Mouse (Mus musculus) macrophage (primary cell): Measurements from ENCODE around the gene Lrfn3. TPM values are rescaled to one million over a fixed set of nuclear protein-coding genes. Genes with fewer than 3 reads are reported as not detected.

Experiments used
- H3K27ac ChIP-seq: fragments of 350-480 bp; formaldehyde crosslinking; 2 replicates; pipeline ENCODE4 v1.9.0; 2021
- H3K36me3 ChIP-seq: fragments of 350-480 bp; formaldehyde crosslinking; 2 replicates; pipeline ENCODE4 v1.9.0; 2021; ENCODE audit errors: inconsistent target
- H3K4me3 ChIP-seq: fragments of 350-480 bp; formaldehyde crosslinking; 2 replicates; pipeline ENCODE4 v1.9.0; 2021; ENCODE audit errors: inconsistent target
- H3K79me2 ChIP-seq: fragments of 350-480 bp; formaldehyde crosslinking; 2 replicates; pipeline ENCODE4 v1.9.0; 2021; ENCODE audit errors: inconsistent target
- WGBS: methylation state at CpG from one replicate; pipeline ENCODE4 v1.1.7; 2026; ENCODE audit warnings: inconsistent platforms; ENCODE audit not compliant: missing documents; 5-methylcytosine and 5-hydroxymethylcytosine counted together
- polyA plus RNA-seq: library from polyadenylated mRNA; stranded (reverse); fragments of 250-400 nt; gene quantifications from 3 replicates; pipeline ENCODE4 v1.2.4, GENCODE M21; 2018; ENCODE audit warnings: inconsistent platforms

Lrfn3 gene
- polyA plus RNA-seq, 1 experiment from 2014 or later = not detected

- WGBS = 11% methylated on average over 13 of the region's 13 CpGs
- Histone ChIP-seq H3K79me2 (no peaks in the 10 kb centered on the region), H3K27ac (no peak overlapping the region), H3K4me3 (no peak overlapping the region), H3K36me3 (no peaks in the 10 kb centered on the region)
Measured at GRCm38 (mm10) chr7:30331887-30332286, 30.7 kb downstream of the Lrfn3 start.

- H3K36me3 ChIP-seq = no peaks in the 10 kb centered on the region
- no peak overlapping the region for H3K4me3 ChIP-seq
- 80% methylated on average over 10 of the region's 10 CpGs for WGBS
- H3K79me2 ChIP-seq = no peaks in the 10 kb centered on the region
- H3K27ac ChIP-seq = no peak overlapping the region
Measured at GRCm38 (mm10) chr7:30328379-30328778, 34.2 kb downstream of the Lrfn3 start.

- no peak overlapping the region for H3K4me3 ChIP-seq
- no peaks in the 10 kb centered on the region for H3K36me3 ChIP-seq
- no peaks in the 10 kb centered on the region for H3K79me2 ChIP-seq
- 81% methylated on average over 15 of the region's 15 CpGs for WGBS
- no peak overlapping the region for H3K27ac ChIP-seq
Measured at GRCm38 (mm10) chr7:30327140-30327539, 35.4 kb downstream of the Lrfn3 start.

GRCm38 (mm10) chr7:30326427-30326826 is 36.1 kb downstream of the Lrfn3 start:
- H3K4me3 ChIP-seq = no peak overlapping the region
- no peaks in the 10 kb centered on the region for H3K79me2 ChIP-seq
- no peaks in the 10 kb centered on the region for H3K36me3 ChIP-seq
- H3K27ac ChIP-seq = no peak overlapping the region

- Histone ChIP-seq H3K27ac (no peak overlapping the region), H3K4me3 (no peak overlapping the region), H3K36me3 (no peaks in the 10 kb centered on the region), H3K79me2 (no peaks in the 10 kb centered on the region)
- WGBS = 55% methylated on average over 2 of the region's 2 CpGs
Measured at GRCm38 (mm10) chr7:30325364-30325763, 37.2 kb downstream of the Lrfn3 start.

- 89% methylated on average over 4 of the region's 5 CpGs for WGBS
- Histone ChIP-seq H3K4me3 (no peak overlapping the region), H3K79me2 (no peaks in the 10 kb centered on the region)
Measured at GRCm38 (mm10) chr7:30324300-30324944, 38.1 kb downstream of the Lrfn3 start.

GRCm38 (mm10) chr7:30323795-30324194 is 38.8 kb downstream of the Lrfn3 start, which contains the start of gene Sdhaf1:
Gene Sdhaf1, minus strand, starts transcription at chr7:30323895.
- Histone ChIP-seq H3K36me3 (no peaks in the 10 kb centered on the region), H3K79me2 (no peaks in the 10 kb centered on the region), H3K27ac (peak within 1 kb of the TSS; percentile 64), H3K4me3 (peak within 1 kb of the TSS; percentile 42)
- WGBS = 88% methylated on average over 3 of the region's 3 CpGs

More at GRCm38 (mm10) chr7:30324300-30324944, 38.1 kb downstream of the Lrfn3 start:
- H3K27ac ChIP-seq = no peak overlapping the region
- no peaks in the 10 kb centered on the region for H3K36me3 ChIP-seq

- Histone ChIP-seq H3K79me2 (no peaks in the 10 kb centered on the region), H3K36me3 (no peaks in the 10 kb centered on the region), H3K27ac (peak overlapping the region; percentile 64), H3K4me3 (peak overlapping the region; percentile 42)
- WGBS = 14% methylated on average over 6 of the region's 6 CpGs
Measured at GRCm38 (mm10) chr7:30322865-30323264, 39.7 kb downstream of the Lrfn3 start.

GRCm38 (mm10) chr7:30322285-30322667 is 40.3 kb downstream of the Lrfn3 start:
- Histone ChIP-seq H3K27ac (peak overlapping the region; percentile 64), H3K4me3 (peak overlapping the region; percentile 42), H3K79me2 (no peaks in the 10 kb centered on the region), H3K36me3 (no peaks in the 10 kb centered on the region)
- 1% methylated on average over 20 of the region's 20 CpGs for WGBS

- Histone ChIP-seq H3K79me2 (no peaks in the 10 kb centered on the region), H3K4me3 (peak within 1 kb of the TSS; percentile 43), H3K36me3 (no peaks in the 10 kb centered on the region), H3K27ac (peak within 1 kb of the TSS; percentile 64)
- WGBS = under 1% methylated on average over 62 of the region's 63 CpGs
Measured at GRCm38 (mm10) chr7:30321539-30322284, 40.9 kb downstream of the Lrfn3 start, which contains the start of gene E130208F15Rik. Gene E130208F15Rik, plus strand, starts transcription at chr7:30321740.

- no peaks in the 10 kb centered on the region for H3K79me2 ChIP-seq
- no peaks in the 10 kb centered on the region for H3K36me3 ChIP-seq
- H3K4me3 ChIP-seq = peak overlapping the region; percentile 43; the same call in 1 of the 2 replicates
- H3K27ac ChIP-seq = no peak overlapping the region
- WGBS = 88% methylated on average over 2 of the region's 2 CpGs
Measured at GRCm38 (mm10) chr7:30320946-30321345, 41.6 kb downstream of the Lrfn3 start.

- H3K4me3 ChIP-seq = no peak overlapping the region
- 88% methylated on average over 3 of the region's 3 CpGs for WGBS
- H3K79me2 ChIP-seq = no peaks in the 10 kb centered on the region
- H3K27ac ChIP-seq = no peak overlapping the region
- no peaks in the 10 kb centered on the region for H3K36me3 ChIP-seq
Measured at GRCm38 (mm10) chr7:30318142-30318541, 44.4 kb downstream of the Lrfn3 start.

- Histone ChIP-seq H3K79me2 (no peaks in the 10 kb centered on the region), H3K4me3 (no peak overlapping the region), H3K27ac (no peak overlapping the region), H3K36me3 (0 out of 2 replicates have a peak, but pooled peaks cover 8% of the 10 kb centered on the region)
- 88% methylated on average over 13 of the region's 13 CpGs for WGBS
Measured at GRCm38 (mm10) chr7:30315559-30316529, 46.7 kb downstream of the Lrfn3 start.

GRCm38 (mm10) chr7:30314721-30315155 is 47.8 kb downstream of the Lrfn3 start, which contains the start of gene Syne4:
Gene Syne4, plus strand, starts transcription at chr7:30314807.
- Histone ChIP-seq H3K79me2 (no peaks in the 10 kb centered on the region), H3K36me3 (0 out of 2 replicates have a peak, but pooled peaks cover 8% of the 10 kb centered on the region), H3K27ac (no peak within 1 kb of the TSS), H3K4me3 (no peak within 1 kb of the TSS)
- WGBS = 60% methylated on average over 8 of the region's 9 CpGs
